Mouse (Mus musculus): Measurements from ENCODE around the gene Srpk1. TPM values are rescaled to one million over a fixed set of nuclear protein-coding genes. Genes with fewer than 3 reads are reported as not detected.

Gene Srpk1
- 126 and 167 TPM in 2 replicates for total RNA-seq (2017)

- ATAC-seq (replicated peaks; ENCODE audit: low read depth, poor library complexity, severe bottlenecking): peak; percentile 75
These were observed at the start of gene Srpk1 for GRCm38 (mm10) chr17:28622300-28622759. Srpk1 (minus strand) TSS chr17:28622709.

- ATAC-seq (replicated peaks; ENCODE audit: low read depth, poor library complexity, severe bottlenecking): no peak
These were observed 37.1 kb upstream of the Srpk1 start for GRCm38 (mm10) chr17:28659564-28659963.

DNA sequence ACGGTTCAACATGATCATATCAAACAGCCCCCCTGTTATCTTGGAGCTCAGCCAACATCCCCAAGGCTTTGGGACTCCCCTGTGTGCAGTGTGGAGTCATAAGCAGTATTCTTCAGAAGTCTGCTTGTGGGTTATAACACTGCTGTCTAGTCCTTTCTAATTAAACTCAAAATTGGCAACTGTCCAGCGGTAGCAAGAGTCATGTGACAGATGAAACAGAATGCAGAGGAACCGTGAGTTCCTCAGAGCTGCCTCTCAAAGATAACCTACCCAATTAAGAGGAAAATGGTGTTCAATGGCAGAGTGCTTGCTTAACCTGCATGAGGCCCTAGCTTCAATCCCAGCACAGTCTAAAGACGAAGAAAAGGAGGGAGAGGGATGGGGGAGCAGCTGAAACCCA lies 35.4 kb upstream of the Srpk1 start:
- ATAC-seq (replicated peaks; ENCODE audit: low read depth, poor library complexity, severe bottlenecking): peak; percentile 65

GRCm38 (mm10) chr17:28650268-28650667 lies 27.8 kb upstream of the Srpk1 start:
- ATAC-seq (replicated peaks; ENCODE audit: low read depth, poor library complexity, severe bottlenecking): no peak

GRCm38 (mm10) chr17:28648607-28649370 lies 26.3 kb upstream of the Srpk1 start:
- peak; percentile 58 for ATAC-seq (replicated peaks; ENCODE audit: low read depth, poor library complexity, severe bottlenecking)

GRCm38 (mm10) chr17:28646221-28646620 lies 23.7 kb upstream of the Srpk1 start:
- ATAC-seq (replicated peaks; ENCODE audit: low read depth, poor library complexity, severe bottlenecking): no peak

DNA sequence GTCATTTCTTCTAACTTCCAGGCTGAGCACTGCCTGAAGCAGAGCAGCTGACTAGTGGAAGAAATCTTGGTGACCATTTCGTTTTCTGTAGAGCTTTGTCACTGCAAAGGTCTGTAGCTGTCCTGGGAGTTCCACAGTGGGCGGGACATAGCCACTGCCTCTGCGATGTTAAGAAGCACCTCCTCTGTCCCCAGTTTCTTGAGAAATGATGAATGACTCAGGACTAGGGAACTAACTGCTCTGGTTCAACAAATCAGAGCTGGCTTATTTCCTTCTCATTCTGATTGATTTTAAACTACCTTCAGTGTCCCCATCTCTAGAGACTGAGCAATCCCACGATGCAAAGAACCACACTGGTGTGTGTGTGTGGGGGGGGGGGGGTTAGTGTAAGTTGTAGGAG lies 21.6 kb upstream of the Srpk1 start:
- ATAC-seq (replicated peaks; ENCODE audit: low read depth, poor library complexity, severe bottlenecking): no peak

GRCm38 (mm10) chr17:28643697-28644096 lies 21.2 kb upstream of the Srpk1 start:
- no peak for ATAC-seq (replicated peaks; ENCODE audit: low read depth, poor library complexity, severe bottlenecking)

DNA sequence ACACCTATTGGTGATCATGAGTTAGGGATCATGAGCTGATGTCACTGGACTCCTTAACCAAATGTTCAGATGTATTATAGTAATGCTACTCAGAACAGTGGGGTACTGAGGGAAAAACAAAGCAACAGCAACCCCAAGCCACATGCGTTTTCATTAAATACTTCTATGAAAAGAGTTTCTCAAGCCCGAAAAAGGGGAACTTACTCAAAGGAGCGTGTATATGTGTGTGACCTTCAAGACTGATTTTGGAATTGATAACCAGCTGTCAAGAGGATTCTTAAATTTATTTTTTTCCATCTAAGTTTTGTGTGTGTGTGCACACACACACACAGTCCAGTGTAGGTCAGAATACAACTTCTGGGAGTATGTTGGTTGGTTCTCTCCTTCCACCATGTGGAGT lies 17.6 kb upstream of the Srpk1 start:
- 0 out of 2 replicates have a peak, but pooled peaks have one; percentile 45 for ATAC-seq (replicated peaks; ENCODE audit: low read depth, poor library complexity, severe bottlenecking)

- ATAC-seq (replicated peaks; ENCODE audit: low read depth, poor library complexity, severe bottlenecking): peak; percentile 29; the same call in 1 of the 2 replicates
These were observed 15.5 kb upstream of the Srpk1 start for GRCm38 (mm10) chr17:28637711-28638690.

- no peak for ATAC-seq (replicated peaks; ENCODE audit: low read depth, poor library complexity, severe bottlenecking)
These were observed 13.3 kb upstream of the Srpk1 start for GRCm38 (mm10) chr17:28635842-28636241.

DNA sequence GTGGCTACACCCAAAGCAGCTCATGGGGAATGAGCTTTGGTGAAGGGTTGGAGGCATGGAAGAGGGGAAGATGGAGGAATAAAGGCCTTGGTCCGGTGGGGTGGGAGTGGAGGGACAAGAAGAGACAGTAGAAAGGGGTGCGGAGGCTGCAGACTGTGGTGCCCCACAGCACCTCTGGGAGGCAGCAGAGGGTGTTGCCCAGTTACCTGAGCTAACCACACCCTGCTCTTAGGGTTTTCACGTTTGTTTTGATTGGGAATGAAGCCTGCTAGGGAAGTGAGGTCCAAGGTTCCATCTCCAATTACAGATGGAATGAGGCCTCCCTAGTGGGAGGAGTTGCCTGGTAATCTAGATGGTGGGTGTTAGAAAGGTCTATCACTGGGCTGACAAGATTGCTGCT lies 6.6 kb upstream of the Srpk1 start:
- ATAC-seq (replicated peaks; ENCODE audit: low read depth, poor library complexity, severe bottlenecking): no peak

- no peak for ATAC-seq (replicated peaks; ENCODE audit: low read depth, poor library complexity, severe bottlenecking)
These were observed 6.0 kb upstream of the Srpk1 start for GRCm38 (mm10) chr17:28628248-28629124.

- ATAC-seq (replicated peaks; ENCODE audit: low read depth, poor library complexity, severe bottlenecking): no peak
These were observed 4.4 kb upstream of the Srpk1 start for GRCm38 (mm10) chr17:28626937-28627336.

DNA sequence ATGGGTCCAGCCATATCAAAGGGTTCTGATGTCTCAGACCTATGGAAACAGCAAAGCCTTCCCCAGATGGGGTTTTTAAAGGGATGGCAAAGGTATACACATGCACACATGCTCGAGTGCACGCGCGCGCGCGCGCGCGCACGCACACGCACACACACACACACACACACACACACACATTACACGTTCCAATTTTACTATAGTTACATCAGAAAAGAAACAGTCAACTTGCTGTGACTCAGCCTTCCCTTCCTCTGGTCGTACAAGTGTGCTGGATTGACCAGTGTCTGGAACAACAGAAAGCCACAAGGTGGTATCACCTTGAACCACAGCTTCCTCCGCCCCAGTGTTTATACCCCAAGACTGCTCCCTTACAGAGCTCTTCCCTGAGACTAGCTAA lies 2.8 kb upstream of the Srpk1 start:
- peak; percentile 39 for ATAC-seq (replicated peaks; ENCODE audit: low read depth, poor library complexity, severe bottlenecking)

DNA sequence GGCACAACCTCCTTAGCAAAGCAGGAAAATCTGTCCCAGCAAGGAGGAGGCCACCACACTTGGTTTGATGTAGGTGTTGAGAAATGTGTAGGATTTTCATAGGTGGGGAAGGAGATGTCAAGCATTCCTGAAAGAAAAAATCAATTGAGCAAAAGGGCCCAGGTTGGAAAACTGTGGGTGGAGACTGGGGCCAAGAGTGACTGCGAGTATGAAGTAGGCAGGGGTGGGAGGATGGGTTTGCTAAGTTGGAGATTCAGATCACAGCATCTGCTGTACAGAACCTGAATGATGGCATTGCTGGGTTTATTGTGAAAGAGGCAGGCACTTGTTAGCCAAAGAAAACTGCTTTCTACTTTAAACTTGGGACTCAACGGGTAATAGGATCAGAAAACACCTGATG lies 2.3 kb upstream of the Srpk1 start:
- ATAC-seq (replicated peaks; ENCODE audit: low read depth, poor library complexity, severe bottlenecking): no peak

- ATAC-seq (replicated peaks; ENCODE audit: low read depth, poor library complexity, severe bottlenecking): peak; percentile 37
These were observed 869 bp downstream of the Srpk1 start for GRCm38 (mm10) chr17:28621381-28622299.

GRCm38 (mm10) chr17:28618775-28619174 lies 3.7 kb downstream of the Srpk1 start:
- ATAC-seq (replicated peaks; ENCODE audit: low read depth, poor library complexity, severe bottlenecking): no peak

- ATAC-seq (replicated peaks; ENCODE audit: low read depth, poor library complexity, severe bottlenecking): 0 out of 2 replicates have a peak, but pooled peaks have one; percentile 19
These were observed 4.4 kb downstream of the Srpk1 start for GRCm38 (mm10) chr17:28618124-28618523.

Measured in common myeloid progenitor, adult 5-6 weeks (primary cell).